Mouse (Mus musculus) myocyte (in vitro differentiated cells): Measurements from ENCODE around the gene Gna14. TPM values are rescaled to one million over a fixed set of nuclear protein-coding genes. Genes with fewer than 3 reads are reported as not detected.

Experiments
- H3K27me3 ChIP-seq: one replicate; pipeline ENCODE4 v1.6.1; 2011; ENCODE audit not compliant: control insufficient read depth, insufficient read depth, insufficient read length
- H3K36me3 ChIP-seq: one replicate; pipeline ENCODE4 v1.6.1; 2011; ENCODE audit not compliant: control insufficient read depth, insufficient read depth
- H3K4me2 ChIP-seq: one replicate; pipeline ENCODE4 v1.6.1; 2011; ENCODE audit warnings: low read depth, control low read depth
- H3K4me3 ChIP-seq: one replicate; pipeline ENCODE4 v1.5.1; 2011; ENCODE audit warnings: mild to moderate bottlenecking, control low read depth, moderate library complexity
- H3K79me2 ChIP-seq: one replicate; pipeline ENCODE4 v1.6.1; 2011; ENCODE audit not compliant: control insufficient read depth, insufficient read depth
- H3ac ChIP-seq: one replicate; pipeline ENCODE4 v1.6.1; 2011; ENCODE audit not compliant: control insufficient read depth, insufficient read length
- CEBPB ChIP-seq: IDR thresholded peaks from 2 replicates; pipeline ENCODE4 v1.6.1; 2011; ENCODE audit warnings: mild to moderate bottlenecking, moderate library complexity; ENCODE audit not compliant: poor library complexity, insufficient read depth, severe bottlenecking
- E2F4 ChIP-seq: IDR thresholded peaks from one replicate; pipeline ENCODE4 v1.6.1; 2011; ENCODE audit warnings: mild to moderate bottlenecking, control low read depth, moderate library complexity; ENCODE audit not compliant: insufficient read depth
- MAX ChIP-seq: IDR thresholded peaks from one replicate; pipeline ENCODE4 v1.6.1; 2011; ENCODE audit warnings: low read depth, mild to moderate bottlenecking, control low read depth
- MYOD1 ChIP-seq, 3 experiments: IDR thresholded peaks; one replicate each; pipeline ENCODE4 v1.6.1; 2011; ENCODE audit warnings: control low read depth in 2 of 3, low read depth in 2 of 3, mild to moderate bottlenecking in 2 of 3, moderate library complexity in 1 of 3; ENCODE audit not compliant: insufficient read length in 2 of 3, control insufficient read depth in 1 of 3
- MYOG ChIP-seq, 3 experiments: IDR thresholded peaks; one replicate each; pipeline ENCODE4 v1.6.1; 2011; ENCODE audit warnings: control low read depth in 2 of 3, low read depth in 2 of 3, mild to moderate bottlenecking in 2 of 3; ENCODE audit not compliant: insufficient read length in 2 of 3, control insufficient read depth in 1 of 3, insufficient read depth in 1 of 3
- POLR2A ChIP-seq: IDR thresholded peaks from one replicate; pipeline ENCODE4 v1.6.1; 2011; ENCODE audit warnings: low read depth, mild to moderate bottlenecking, control low read depth, moderate library complexity; ENCODE audit not compliant: insufficient read length
- POLR2AphosphoS2 ChIP-seq: IDR thresholded peaks from one replicate; pipeline ENCODE4 v1.6.1; 2011; ENCODE audit warnings: low read depth, control low read depth; ENCODE audit not compliant: insufficient read length
- REST ChIP-seq: IDR thresholded peaks from one replicate; pipeline ENCODE4 v1.6.1; 2011; ENCODE audit warnings: mild to moderate bottlenecking, control low read depth, moderate library complexity; ENCODE audit not compliant: insufficient read depth, insufficient read length
- SRF ChIP-seq: IDR thresholded peaks from one replicate; pipeline ENCODE4 v1.6.1; 2011; ENCODE audit warnings: low read depth; ENCODE audit not compliant: control insufficient read depth, insufficient read length
- TCF12 ChIP-seq: IDR thresholded peaks from one replicate; pipeline ENCODE4 v1.6.1; 2011; ENCODE audit warnings: mild to moderate bottlenecking, control low read depth; ENCODE audit not compliant: poor library complexity, insufficient read depth, severe bottlenecking
- TCF3 ChIP-seq: IDR thresholded peaks from one replicate; pipeline ENCODE4 v1.6.1; 2011; ENCODE audit warnings: low read depth, control low read depth; ENCODE audit not compliant: insufficient read length
- USF1 ChIP-seq: IDR thresholded peaks from one replicate; pipeline ENCODE4 v1.6.1; 2011; ENCODE audit warnings: low read depth, mild to moderate bottlenecking, control low read depth, moderate library complexity
- polyA plus RNA-seq: library from polyadenylated mRNA; unstranded; fragments of >200 nt; fragmentation: generic; extraction: Trizol; gene quantifications from one replicate; pipeline ENCODE4 v1.2.1, GENCODE M21; 2012; ENCODE audit warnings: missing spikeins

Gna14 gene
- polyA plus RNA-seq, 1 experiment: 0.02 TPM

DNA sequence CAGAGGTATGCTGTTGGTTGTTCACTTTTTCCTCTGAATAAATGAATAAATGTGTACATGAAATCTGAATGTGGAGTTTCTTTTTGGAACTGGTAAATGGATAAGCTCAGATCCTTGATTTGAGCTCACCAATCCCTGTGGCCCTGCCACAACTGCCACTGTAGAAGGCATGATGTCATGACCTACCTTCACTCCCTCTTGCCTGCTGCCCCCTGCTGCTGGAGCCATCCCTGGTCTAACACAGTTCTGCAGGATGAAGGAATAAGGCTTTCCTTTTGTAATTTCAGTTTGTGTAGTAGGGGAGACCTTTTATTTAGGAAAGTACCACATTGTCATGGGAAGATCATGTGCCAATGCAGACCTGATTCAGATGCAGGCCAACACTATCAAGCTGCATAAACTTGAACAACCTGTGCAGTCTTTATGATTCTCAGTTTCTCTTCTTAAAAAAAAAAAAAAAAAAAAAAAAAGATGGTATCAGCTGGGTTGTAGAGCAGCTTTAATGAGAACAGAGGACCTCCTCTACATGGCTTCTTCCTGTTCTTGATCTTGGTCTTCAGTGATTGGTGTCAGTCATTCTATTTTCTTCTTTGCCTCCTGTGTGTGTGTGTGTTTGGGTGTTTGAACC is 93.8 kb downstream of the Gna14 start:
- no peaks in the 10 kb centered on the region for H3K79me2 ChIP-seq

DNA sequence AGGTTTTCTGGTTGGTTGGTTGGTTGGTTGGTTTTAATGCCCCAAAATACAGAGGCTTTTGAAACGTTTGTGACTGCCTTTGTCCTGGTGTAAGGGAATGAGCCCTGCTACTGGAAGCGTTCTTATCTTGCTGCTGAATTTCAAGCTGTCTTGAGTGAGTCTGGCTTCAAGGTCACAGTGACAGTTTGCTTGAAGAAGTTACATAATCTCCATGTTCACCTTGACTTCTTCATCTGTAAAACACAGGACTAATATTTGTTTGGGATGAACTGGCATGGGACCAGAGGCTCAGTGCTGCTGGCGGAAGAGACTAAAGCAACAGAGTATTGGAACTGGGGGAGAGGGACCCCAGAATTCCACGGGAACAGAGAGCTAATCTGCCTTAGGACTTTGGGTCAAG is 94.4 kb downstream of the Gna14 start:
- no peak overlapping the region for H3K4me2 ChIP-seq
- no peak overlapping the region for H3ac ChIP-seq
- no peaks in the 10 kb centered on the region for H3K36me3 ChIP-seq
- no peak overlapping the region for H3K4me3 ChIP-seq
- no peaks in the 10 kb centered on the region for H3K27me3 ChIP-seq
- TF ChIP-seq SRF: no peak
- no peak for TF ChIP-seq POLR2AphosphoS2
- TF ChIP-seq REST: no peak
- H3K79me2 ChIP-seq: no peaks in the 10 kb centered on the region

More for the DNA sequence above, 93.8 kb downstream of the Gna14 start:
- Histone ChIP-seq H3K4me3 (no peak overlapping the region), H3K36me3 (no peaks in the 10 kb centered on the region), H3ac (no peak overlapping the region), H3K27me3 (no peaks in the 10 kb centered on the region), H3K4me2 (no peak overlapping the region)
- TF ChIP-seq SRF (no peak), E2F4 (no peak), MYOD1 (IDR thresholded peaks at IDR 0.05; ENCODE audit: control insufficient read depth in 1 of 3, insufficient read length in 2 of 3, low read depth in 2 of 3) (no peak), POLR2A (no peak)

DNA sequence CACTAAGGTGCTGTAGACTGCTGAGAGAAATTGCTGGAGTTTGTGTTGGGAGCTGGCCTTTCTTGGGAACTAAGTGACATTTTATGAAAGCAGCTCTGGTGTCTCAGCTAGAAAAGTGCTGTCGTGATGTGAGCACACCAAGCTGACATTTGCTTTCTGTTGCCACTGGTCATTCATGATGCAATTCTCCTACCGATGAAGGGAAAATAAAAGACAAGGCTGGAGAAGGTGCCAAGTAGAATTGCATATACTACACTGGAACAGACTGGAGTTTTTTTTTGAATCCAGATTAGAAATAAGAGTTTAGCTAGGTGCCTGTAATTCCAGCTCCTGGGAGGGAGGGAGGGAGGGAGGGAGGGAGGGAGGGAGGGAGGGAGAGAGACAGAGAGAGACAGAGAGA is 98.7 kb downstream of the Gna14 start:
- Histone ChIP-seq H3K4me3 (no peak overlapping the region), H3K36me3 (no peaks in the 10 kb centered on the region), H3ac (no peak overlapping the region), H3K79me2 (no peaks in the 10 kb centered on the region), H3K4me2 (no peak overlapping the region), H3K27me3 (no peaks in the 10 kb centered on the region)
- TF ChIP-seq CEBPB (no peak), TCF12 (no peak), MYOD1 (IDR thresholded peaks at IDR 0.05; ENCODE audit: control insufficient read depth in 1 of 3, insufficient read length in 2 of 3, low read depth in 2 of 3) (no peak), TCF3 (no peak), MAX (no peak), POLR2AphosphoS2 (no peak), POLR2A (no peak), USF1 (no peak), MYOG (IDR thresholded peaks at IDR 0.05; ENCODE audit: control insufficient read depth in 1 of 3, insufficient read depth in 1 of 3, insufficient read length in 2 of 3, low read depth in 2 of 3) (no peak), SRF (no peak)

DNA sequence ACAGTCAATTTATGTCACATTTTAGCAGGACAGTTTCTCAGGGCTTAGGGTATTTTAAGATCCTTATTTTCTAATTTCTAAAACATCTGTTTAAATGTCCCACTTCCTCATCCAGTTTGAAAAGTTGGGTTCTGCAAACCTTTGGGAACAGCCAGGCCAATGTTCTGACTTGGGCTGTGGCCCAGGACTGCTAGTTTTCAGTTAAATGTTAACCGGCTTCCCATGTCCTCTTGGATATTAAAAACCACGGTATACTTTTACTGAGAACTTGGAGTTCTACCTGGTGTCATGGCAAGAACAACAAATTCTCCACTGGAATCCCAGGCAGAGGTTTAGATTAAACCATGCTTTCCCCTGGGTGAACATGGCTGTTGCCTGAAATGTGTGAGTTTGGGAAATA is 102.9 kb downstream of the Gna14 start:
- Histone ChIP-seq H3ac (no peak overlapping the region), H3K36me3 (no peaks in the 10 kb centered on the region), H3K79me2 (no peaks in the 10 kb centered on the region)

DNA sequence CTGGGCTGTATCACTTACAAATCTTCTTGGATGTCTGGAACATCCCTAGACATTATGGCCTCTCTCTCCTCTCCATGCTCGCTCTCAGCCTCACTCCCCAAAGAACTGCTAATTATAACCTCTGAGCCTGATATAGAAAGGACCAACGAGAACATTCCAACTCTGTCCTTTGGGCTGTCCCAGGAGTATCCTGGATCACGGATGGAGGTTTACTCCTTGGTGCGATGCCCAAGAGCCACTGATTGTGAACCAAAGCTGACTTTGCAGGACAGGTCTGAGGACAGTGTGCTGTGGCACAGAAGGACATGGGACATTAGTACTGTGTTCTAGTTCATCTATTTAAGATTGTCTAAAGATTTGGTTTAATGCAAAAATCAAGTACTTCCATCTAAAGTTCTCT is 108.1 kb downstream of the Gna14 start:
- H3K4me3 ChIP-seq: no peak overlapping the region
- TF ChIP-seq TCF12 (no peak), REST (no peak), CEBPB (no peak), POLR2A (no peak), SRF (no peak), MYOG (IDR thresholded peaks at IDR 0.05; ENCODE audit: control insufficient read depth in 1 of 3, insufficient read depth in 1 of 3, insufficient read length in 2 of 3, low read depth in 2 of 3) (no peak), E2F4 (no peak)
- no peaks in the 10 kb centered on the region for H3K36me3 ChIP-seq
- H3ac ChIP-seq: no peak overlapping the region
- H3K27me3 ChIP-seq: no peaks in the 10 kb centered on the region
- H3K4me2 ChIP-seq: no peak overlapping the region
- H3K79me2 ChIP-seq: no peaks in the 10 kb centered on the region

More for the DNA sequence above, 102.9 kb downstream of the Gna14 start:
- no peak overlapping the region for H3K4me2 ChIP-seq
- no peak overlapping the region for H3K4me3 ChIP-seq
- H3K27me3 ChIP-seq: no peaks in the 10 kb centered on the region
- no peak for TF ChIP-seq REST
- no peak for TF ChIP-seq POLR2AphosphoS2
- TF ChIP-seq TCF12: no peak

DNA sequence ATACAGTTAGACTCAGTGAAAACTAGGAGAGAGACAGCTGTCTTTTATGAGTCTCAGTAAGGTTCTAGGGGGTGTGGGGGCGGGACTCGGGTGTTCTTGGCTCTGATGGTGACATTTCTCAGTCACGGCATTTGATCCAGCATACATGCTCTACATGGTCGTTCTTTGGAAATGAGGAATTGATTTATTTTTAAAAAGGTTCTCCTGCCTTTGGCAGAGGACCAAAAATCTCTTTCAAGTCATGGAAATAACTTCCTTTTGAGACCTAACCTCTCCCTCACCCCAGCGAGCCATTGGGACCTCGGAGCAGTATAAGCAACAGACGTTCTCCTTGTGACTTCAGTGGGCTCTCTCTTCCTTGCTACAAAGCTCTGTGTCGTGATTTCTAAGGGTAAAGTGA is 121.4 kb downstream of the Gna14 start:
- Histone ChIP-seq H3ac (no peak overlapping the region), H3K79me2 (no peaks in the 10 kb centered on the region), H3K4me3 (no peak overlapping the region), H3K27me3 (no peaks in the 10 kb centered on the region), H3K4me2 (no peak overlapping the region), H3K36me3 (no peaks in the 10 kb centered on the region)
- TF ChIP-seq TCF12 (no peak), REST (no peak), MYOG (IDR thresholded peaks at IDR 0.05; ENCODE audit: control insufficient read depth in 1 of 3, insufficient read depth in 1 of 3, insufficient read length in 2 of 3, low read depth in 2 of 3) (no peak), POLR2AphosphoS2 (no peak), MAX (no peak), CEBPB (no peak)
